Mouse (Mus musculus): ENCODE measurements around the gene Cacna2d3.

Cacna2d3 gene

DNA sequence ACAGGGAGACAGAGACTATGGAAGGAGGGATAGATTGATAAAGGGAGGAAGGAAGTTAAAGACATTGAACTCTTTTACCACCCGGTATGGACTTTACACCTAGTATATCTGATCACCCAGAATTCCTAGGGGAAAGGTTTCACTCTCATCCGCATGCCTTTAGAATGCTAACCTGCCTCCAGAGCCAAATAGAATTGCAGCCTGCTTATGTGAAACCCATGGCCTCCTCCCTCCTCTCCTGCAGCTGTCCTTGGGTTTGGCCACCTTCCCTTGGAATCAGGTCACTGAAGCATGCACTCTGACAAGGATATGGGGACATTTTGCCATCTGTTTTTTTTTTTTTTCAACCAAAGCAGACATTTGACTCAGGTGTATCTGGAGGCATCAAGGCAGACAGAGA lies 707.0 kb downstream of the Cacna2d3 start:
- in situ Hi-C loops (cut with MboI) = no loop called here

DNA sequence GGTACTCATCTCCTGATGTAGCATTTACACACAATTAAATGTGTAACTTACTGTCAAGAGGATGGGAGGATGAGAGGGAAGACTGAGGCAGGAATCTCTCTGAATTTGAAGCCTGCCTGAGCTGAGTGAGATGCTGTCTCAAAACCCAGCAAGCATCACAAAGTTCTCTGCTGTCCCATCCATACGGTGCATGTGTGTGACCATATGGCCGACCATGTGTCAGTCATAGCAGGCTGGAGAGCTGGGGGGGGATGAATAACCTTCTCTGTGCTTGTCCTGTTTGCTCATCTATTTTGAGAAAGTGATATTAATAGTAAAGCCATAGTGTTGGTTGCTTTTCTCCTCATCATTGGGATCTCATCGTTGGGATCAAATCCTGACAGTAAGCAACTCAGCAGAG lies 708.5 kb downstream of the Cacna2d3 start:
- in situ Hi-C loops (cut with MboI) = no loop called here

- in situ Hi-C loops (cut with MboI) = no loop called here
Observed at GRCm38 (mm10) chr14:29009644-29010043, 712.0 kb downstream of the Cacna2d3 start.

DNA sequence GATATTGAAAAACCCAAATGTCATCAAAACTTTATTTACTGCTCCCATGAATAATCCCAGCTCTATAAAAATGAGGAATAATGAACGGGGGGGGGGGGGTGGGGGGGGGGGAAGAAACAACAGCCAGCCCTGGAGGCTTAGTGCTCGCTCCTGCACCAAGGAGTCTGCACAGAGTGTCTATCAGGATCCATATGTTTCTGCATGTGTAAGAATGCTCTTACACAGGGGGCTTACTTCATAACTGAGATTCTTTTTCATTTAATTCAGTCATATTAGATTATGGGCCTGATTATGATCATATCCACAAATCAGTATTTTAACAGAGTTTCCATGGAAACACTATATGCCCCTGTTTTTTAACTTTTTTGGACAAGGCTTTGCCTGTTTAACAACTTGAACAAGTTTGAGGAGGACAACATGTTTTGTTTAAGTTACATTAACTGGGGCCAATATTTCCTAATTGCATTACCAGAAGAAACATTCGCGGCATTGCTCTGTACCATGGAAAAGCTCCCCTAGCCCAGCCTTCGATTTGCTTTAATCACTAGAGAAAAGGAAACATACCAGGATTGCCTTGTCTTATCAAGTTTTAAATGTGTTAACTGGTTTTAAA lies 716.3 kb downstream of the Cacna2d3 start:
- in situ Hi-C loops (cut with MboI) = no loop called here

GRCm38 (mm10) chr14:28996569-28996968 lies 725.1 kb downstream of the Cacna2d3 start:
- in situ Hi-C loops (cut with MboI) = no loop called here

GRCm38 (mm10) chr14:28988211-28988900 lies 733.3 kb downstream of the Cacna2d3 start:
- in situ Hi-C loops (cut with MboI) = no loop called here

- in situ Hi-C loops (cut with MboI) = no loop called here
Observed at GRCm38 (mm10) chr14:28984276-28984675, 737.4 kb downstream of the Cacna2d3 start.

- in situ Hi-C loops (cut with MboI) = no loop called here
Observed at GRCm38 (mm10) chr14:28980482-28980881, 741.2 kb downstream of the Cacna2d3 start.

GRCm38 (mm10) chr14:28979230-28979629 lies 742.4 kb downstream of the Cacna2d3 start:
- in situ Hi-C loops (cut with MboI) = no loop called here

- in situ Hi-C loops (cut with MboI) = no loop called here
Observed at GRCm38 (mm10) chr14:28972620-28973019, 749.0 kb downstream of the Cacna2d3 start.

DNA sequence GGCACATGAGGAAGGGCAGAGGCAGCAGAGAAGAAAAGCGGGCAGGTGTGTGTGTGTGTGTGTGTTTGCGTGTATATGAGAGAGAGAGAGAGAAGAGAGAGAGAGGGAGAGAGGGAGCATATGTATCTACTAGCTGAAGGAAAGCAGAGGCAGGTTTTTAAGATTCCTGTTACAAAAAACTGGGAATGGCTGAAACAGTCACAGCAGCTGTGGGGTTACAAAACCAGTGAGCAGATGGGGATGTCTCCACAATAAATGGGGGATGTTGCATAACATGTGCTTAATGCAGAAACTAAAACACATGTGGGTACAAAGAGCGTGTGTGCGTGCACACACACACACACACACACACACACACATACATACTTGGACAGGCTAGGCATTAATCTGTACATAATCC lies 752.4 kb downstream of the Cacna2d3 start:
- in situ Hi-C loops (cut with MboI) = no loop called here

- in situ Hi-C loops (cut with MboI) = no loop called here
Observed at GRCm38 (mm10) chr14:28966881-28967280, 754.8 kb downstream of the Cacna2d3 start.

- in situ Hi-C loops (cut with MboI) = no loop called here
Observed at GRCm38 (mm10) chr14:28961379-28961778, 760.3 kb downstream of the Cacna2d3 start.

GRCm38 (mm10) chr14:28959042-28959441 lies 762.6 kb downstream of the Cacna2d3 start:
- in situ Hi-C loops (cut with MboI) = no loop called here

DNA sequence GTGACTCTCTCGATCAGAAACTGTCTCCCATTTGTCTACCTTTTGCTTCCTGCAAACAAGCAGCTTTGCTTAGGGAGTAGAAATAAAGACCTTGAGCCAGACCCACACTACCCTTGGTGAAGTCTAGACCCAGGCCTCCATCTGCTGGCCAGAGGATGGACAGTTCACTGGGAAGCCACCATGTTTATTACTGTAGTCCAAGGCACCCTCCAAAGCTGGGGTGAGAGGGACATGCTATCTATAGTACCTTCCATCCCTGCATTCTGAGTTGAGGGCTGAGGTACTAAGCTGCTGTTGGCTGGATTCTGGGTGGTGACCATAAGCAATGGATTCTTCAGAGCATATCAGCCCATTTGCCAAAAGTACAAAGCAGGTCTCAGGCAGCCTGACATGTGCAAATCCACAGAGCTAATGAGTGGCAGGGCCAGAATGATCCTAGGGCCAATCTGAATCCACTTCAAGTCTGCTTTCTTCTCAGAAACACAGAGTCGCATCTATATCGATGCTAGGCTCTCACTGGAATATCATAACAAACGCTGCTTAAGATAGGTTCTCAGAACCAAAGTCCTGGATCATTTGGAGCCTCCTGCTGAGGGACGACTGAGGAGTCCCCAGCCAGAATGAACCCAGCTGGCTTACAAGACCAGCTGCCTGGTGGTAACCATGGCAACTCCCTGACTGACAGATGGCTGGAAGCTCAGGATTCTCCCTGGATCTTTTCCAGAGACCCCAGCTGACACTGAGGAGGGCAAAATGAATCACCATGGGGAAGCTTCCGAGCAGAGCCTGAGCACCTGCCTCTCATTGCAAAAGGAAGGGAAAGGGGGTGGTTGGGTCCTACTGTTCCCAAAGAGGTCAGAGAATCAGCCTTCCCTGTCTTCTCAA lies 763.3 kb downstream of the Cacna2d3 start:
- in situ Hi-C loops (cut with MboI) = no loop called here

DNA sequence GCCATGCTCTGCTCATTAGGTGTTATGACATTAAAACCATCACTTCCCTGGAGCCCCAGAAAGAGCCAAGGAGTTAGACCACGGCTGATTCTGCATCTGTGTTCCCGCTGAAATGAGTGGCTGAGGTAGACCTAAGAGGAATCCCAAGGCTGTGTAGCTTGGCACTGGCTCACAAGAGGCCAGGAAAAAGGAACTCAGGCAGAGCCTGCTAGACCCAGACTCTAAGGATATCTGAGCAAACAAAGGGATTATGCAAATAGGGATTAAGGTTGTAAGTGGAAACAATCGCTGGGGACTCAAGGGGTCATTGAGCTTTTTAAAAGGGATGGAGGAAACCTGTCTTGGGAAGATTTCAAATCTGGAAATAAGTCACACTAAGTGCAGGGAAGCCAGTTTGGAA lies 766.5 kb downstream of the Cacna2d3 start:
- in situ Hi-C loops (cut with MboI) = no loop called here

- in situ Hi-C loops (cut with MboI) = no loop called here
Observed at GRCm38 (mm10) chr14:28954588-28954987, 767.1 kb downstream of the Cacna2d3 start.

DNA sequence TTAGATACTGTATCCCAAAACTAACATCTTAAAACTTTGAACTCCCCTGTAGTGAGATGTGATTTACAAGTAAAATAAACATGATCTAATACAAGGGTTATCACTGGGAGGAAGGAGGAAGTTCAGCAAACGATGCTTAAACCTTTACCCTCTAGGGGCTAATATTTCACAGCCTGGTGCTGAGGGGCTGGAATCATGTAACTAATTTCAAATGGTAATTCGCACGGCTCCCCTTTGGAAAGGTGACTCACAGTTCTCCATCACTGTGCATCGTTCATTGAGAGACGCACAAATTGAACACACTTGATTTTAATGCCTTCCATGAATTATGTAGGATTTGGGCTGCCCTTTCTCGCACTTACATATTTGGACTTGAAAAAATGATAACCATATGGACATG lies 767.6 kb downstream of the Cacna2d3 start:
- in situ Hi-C loops (cut with MboI) = no loop called here

DNA sequence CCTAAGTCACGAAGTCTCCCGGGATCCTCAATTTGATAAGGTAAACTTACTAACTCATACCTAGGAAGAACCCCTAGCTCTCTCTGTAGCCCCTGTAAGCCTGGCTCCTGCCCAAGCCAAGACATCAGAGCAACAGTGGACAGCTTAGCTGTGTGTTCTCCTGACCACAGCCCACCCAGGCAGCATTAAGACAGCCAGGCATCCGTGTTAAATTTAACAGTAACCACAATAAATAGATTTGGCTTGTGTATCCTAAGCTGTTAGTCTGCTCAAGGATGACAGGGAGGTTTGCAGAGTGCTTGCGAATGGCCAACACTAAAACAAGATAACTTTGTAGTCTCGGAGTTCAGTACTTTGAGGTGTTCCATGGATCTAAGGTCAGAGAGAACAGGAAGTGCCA lies 768.3 kb downstream of the Cacna2d3 start:
- in situ Hi-C loops (cut with MboI) = no loop called here

DNA sequence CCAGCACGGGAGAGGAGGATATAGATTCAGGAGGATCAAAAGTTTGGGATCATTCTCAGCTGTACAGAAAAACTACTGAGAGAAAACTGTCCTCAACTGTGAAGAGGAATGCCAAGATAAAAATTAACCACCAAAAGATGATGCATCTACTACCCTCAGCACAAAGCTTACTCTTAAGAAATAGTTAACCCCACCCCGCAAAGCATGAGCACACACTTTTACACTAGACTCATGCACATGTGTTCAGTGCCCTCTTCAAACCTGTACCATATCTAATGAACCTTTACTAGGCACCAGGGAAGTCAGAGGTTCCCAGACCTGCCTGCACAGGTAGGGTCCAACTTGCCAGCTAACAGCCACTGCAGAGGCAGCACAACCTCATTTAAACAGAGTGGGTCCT lies 771.2 kb downstream of the Cacna2d3 start:
- in situ Hi-C loops (cut with MboI) = no loop called here

- in situ Hi-C loops (cut with MboI) = no loop called here
Observed at GRCm38 (mm10) chr14:28949785-28950184, 771.9 kb downstream of the Cacna2d3 start.

DNA sequence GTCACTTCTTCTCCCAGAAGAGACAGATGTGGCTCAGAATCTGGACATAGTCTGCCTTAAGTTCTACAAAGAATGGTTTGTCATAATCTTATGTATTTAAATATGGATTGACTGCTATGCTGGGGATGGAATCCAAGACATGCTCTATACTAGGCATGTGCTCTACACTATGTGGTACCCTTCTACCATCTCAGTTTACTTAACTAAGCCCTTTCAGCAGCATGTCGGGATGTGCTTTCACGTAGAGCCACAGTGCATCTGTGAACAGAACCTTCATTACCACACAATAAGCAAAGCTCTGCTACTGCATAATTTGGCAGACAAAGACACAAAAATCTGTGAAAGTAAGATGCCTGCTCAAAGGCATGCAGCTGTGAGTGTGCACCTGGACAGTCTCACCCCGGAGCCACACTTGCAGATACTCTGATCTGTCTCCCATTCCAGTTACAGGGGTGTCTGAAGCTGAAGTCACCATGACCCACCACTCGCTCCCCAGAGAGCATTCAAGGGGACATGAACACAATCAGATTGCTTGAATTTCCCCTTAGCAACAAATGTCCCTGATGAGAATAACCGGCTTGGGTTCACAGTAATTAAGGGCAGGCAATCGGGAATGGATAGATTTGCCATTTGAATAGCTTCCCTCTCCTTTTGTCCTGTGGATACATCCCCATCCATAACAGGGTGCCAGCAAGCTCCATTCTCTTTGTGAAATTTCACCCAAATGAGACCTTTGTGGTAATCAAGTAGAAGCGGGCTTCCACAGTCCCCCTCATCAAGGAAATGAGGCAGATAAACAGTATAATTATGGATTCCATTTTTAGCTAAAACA lies 773.4 kb downstream of the Cacna2d3 start:
- in situ Hi-C loops (cut with MboI) = no loop called here

Measured in mature B cell (primary cell).